Mouse (Mus musculus): ENCODE results near the gene Gm614.
A peak's percentile ranks its signal among the peaks of the same experiment; 100 is the strongest.

Gene Gm614

GRCm38 (mm10) chrX:101254740-101255139 is 9.1 kb downstream of the Gm614 start:
- DNase-seq = no peak

GRCm38 (mm10) chrX:101253952-101254729 is 9.7 kb downstream of the Gm614 start, which contains the start of gene Foxo4:
TSS of gene Foxo4 (plus strand) at chrX:101254528.
- peak; percentile 82 for DNase-seq

GRCm38 (mm10) chrX:101245011-101245410 is 18.8 kb downstream of the Gm614 start:
- DNase-seq = no peak

GRCm38 (mm10) chrX:101222796-101223162 is 41.0 kb downstream of the Gm614 start:
- no peak for DNase-seq

GRCm38 (mm10) chrX:101221834-101222795 is 41.7 kb downstream of the Gm614 start, which contains the start of gene Snx12:
TSS of gene Snx12 (minus strand) at chrX:101222563.
- DNase-seq = peak; percentile 75

All from right cerebral cortex, postnatal 14 days (tissue).